Mouse (Mus musculus) cerebellum, adult 11 months (tissue): Measurements from ENCODE around the gene Alkbh7.

Experiments
- DNase-seq: peaks from one replicate; pipeline ENCODE4 v3.0.0; 2022

Gene Alkbh7

GRCm38 (mm10) chr17:57031661-57032420, 34.7 kb downstream of the Alkbh7 start:
- DNase-seq, result peak; percentile 100

- DNase-seq, result peak; percentile 45
These were observed 35.7 kb downstream of the Alkbh7 start for GRCm38 (mm10) chr17:57032854-57033253.

DNA sequence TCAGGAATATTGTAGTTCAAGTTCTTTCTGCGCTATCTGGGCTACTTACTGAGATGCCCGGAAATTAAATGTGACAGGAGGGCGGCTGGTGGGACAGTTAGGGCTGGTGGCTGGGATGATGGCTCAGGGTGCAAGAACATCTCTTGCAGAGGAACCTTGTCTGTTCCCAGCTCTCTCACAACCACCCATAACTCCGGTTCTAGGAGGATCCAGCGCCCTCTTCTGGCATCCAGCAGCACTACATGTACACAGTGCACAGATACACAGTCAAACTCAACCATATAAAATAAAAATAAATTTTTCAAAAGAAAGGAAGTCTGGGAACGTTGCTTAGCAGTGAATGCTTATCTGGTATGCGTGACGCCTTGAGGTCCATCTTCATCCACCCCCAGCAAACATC, 41.8 kb downstream of the Alkbh7 start:
- no peak for DNase-seq

- DNase-seq, result no peak
These were observed 44.4 kb downstream of the Alkbh7 start, which contains the start of gene Slc25a41 for GRCm38 (mm10) chr17:57041554-57041953. Gene Slc25a41 (minus strand): TSS chr17:57041654.

GRCm38 (mm10) chr17:57047406-57047805, 50.3 kb downstream of the Alkbh7 start:
- DNase-seq, result no peak

GRCm38 (mm10) chr17:57048816-57049215, 51.7 kb downstream of the Alkbh7 start:
- no peak for DNase-seq
